Mouse (Mus musculus): ENCODE measurements around the gene Dkk2.

- TF ChIP-seq CTCF (IDR thresholded peaks at IDR 0.05; ENCODE audit: low read depth, low read length) (no peak), POLR2A (IDR thresholded peaks at IDR 0.05; ENCODE audit: insufficient read depth, low read length) (no peak), EP300 (IDR thresholded peaks at IDR 0.05; ENCODE audit: insufficient read depth, low read depth, low read length) (no peak)
These were observed 64.4 kb downstream of the Dkk2 start for GRCm38 (mm10) chr3:132149446-132150025.
